Mouse (Mus musculus): ENCODE data around the gene Ston1.

GRCm38 (mm10) chr17:88653375-88653769, 55.9 kb downstream of the Ston1 start:
- no peak for TF ChIP-seq POLR2A (IDR thresholded peaks at IDR 0.05; ENCODE audit: low read depth, low read length)
- no peak for TF ChIP-seq CTCF (IDR thresholded peaks at IDR 0.05; ENCODE audit: borderline replicate concordance, insufficient read depth, low read length)
